18 mouse cellular contexts compared by ENCODE assay signal in the genomic region with DNA sequence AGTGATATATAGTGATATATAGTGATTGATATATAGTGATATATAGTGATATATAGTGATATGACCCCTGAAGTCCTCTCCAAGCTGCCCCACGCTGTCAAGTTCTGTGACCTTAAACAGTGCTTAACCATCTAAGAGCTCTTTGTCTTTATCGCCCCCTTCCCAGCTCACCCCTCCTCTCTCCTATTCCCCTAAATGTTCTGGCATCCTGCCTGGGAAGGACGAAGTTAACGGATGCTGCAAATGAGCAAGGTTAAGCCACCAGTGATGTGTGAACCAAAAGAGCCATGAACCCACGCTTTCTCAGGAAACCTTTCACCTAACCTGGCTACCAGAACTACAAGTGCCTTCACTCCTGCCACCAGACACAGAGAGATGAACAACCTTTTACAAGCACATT.
DNase-seq lines count a peak whose midpoint lies in the region; ATAC-seq and TF ChIP-seq lines count a peak whose summit lies in the region.
"Had no signal": no experiment of that assay in that cellular context is flagged by ENCODE, and none has a peak within 500 bp of the region (broad histone marks: within the 10 kb centered on the region; RNA-seq: fewer than 3 reads in every experiment).

No protein-coding gene starts in this region.

- no peak overlapping the region for H3K4me3 ChIP-seq in lung, postnatal 0 days (ENCODE audit: low read depth, low read length)
- H3K4me3 ChIP-seq: embryonic facial prominence, embryonic 10.5 days; embryonic facial prominence, embryonic 12.5 days; forebrain, embryonic 15.5 days had no signal

- no peaks in the 10 kb centered on the region for H3K4me1 ChIP-seq in lung, postnatal 0 days (ENCODE audit: insufficient read depth, low read depth, low read length)
- H3K4me1 ChIP-seq: forebrain, embryonic 15.5 days had no signal

- no peak for TF ChIP-seq CTCF in lung, postnatal 0 days (IDR thresholded peaks at IDR 0.05)

- no peaks in the 10 kb centered on the region for H3K36me3 ChIP-seq in lung, postnatal 0 days (ENCODE audit: insufficient read depth, low read length)
- H3K36me3 ChIP-seq: embryonic facial prominence, embryonic 10.5 days; embryonic facial prominence, embryonic 12.5 days; forebrain, embryonic 15.5 days had no signal

- ATAC-seq in lung, postnatal 0 days, result no peak
- ATAC-seq: forebrain, embryonic 15.5 days; forebrain, postnatal 0 days had no signal

- 51% methylated on average over 5 of the region's 5 CpGs for WGBS in lung, postnatal 0 days

- no peaks in the 10 kb centered on the region for H3K9me3 ChIP-seq in lung, postnatal 0 days (ENCODE audit: low read length)
- H3K9me3 ChIP-seq: embryonic facial prominence, embryonic 10.5 days; embryonic facial prominence, embryonic 12.5 days; forebrain, embryonic 15.5 days had no signal

- no peak for TF ChIP-seq EP300 in lung, postnatal 0 days (IDR thresholded peaks at IDR 0.05)

- DNase-seq in heart, adult 11 months, result peak; percentile 64
- no peak for DNase-seq in heart, postnatal 14 days
- DNase-seq in lung, postnatal 10 days, result peak; percentile 11
- no peak for DNase-seq in lung, postnatal 0 days (ENCODE audit: low spot score)
- peak; percentile 22 for DNase-seq in retina, postnatal 1 day
- DNase-seq in retina, embryonic 14.5 days (ENCODE audit: low spot score), result no peak
- DNase-seq in gastrocnemius, adult 18-20 months (ENCODE audit: low spot score), result no peak
- DNase-seq: adrenal gland, adult 2 months; adrenal gland, postnatal 10 days; adrenal gland, postnatal 25 days; cerebellum, adult 11-12 months; cerebellum, adult 2 months; cerebellum, adult 9-10 months; cerebellum, postnatal 25 days; forebrain, postnatal 0 days had no signal

- no peak overlapping the region for H3K4me2 ChIP-seq in lung, postnatal 0 days (replicated peaks; ENCODE audit: low read depth, low read length)
- H3K4me2 ChIP-seq: embryonic facial prominence, embryonic 12.5 days; forebrain, embryonic 15.5 days had no signal

- no peaks in the 10 kb centered on the region for H3K27me3 ChIP-seq in lung, postnatal 0 days (replicated peaks; ENCODE audit: insufficient read depth, low read length)
- H3K27me3 ChIP-seq: embryonic facial prominence, embryonic 12.5 days; forebrain, embryonic 15.5 days had no signal

- H3K9ac ChIP-seq in lung, postnatal 0 days (replicated peaks; ENCODE audit: low read depth), result no peak overlapping the region
- H3K9ac ChIP-seq: embryonic facial prominence, embryonic 12.5 days; forebrain, embryonic 15.5 days; forebrain, postnatal 0 days had no signal

- H3K27ac ChIP-seq in lung, postnatal 0 days (ENCODE audit: low read length), result no peak overlapping the region
- H3K27ac ChIP-seq: embryonic facial prominence, embryonic 10.5 days; embryonic facial prominence, embryonic 12.5 days; forebrain, embryonic 15.5 days had no signal

- intact Hi-C loops in heart, postnatal 14 days (cut with DNase I), result no loop called here

Comparison
In these comparisons a context has a peak if more than half of its experiments do, and no peak if none do; other contexts are left out.
1. DNase-seq: peak in heart, adult 11 months (single experiment), lung, postnatal 10 days (single experiment) and retina, postnatal 1 day (single experiment); none in heart, postnatal 14 days (0 of 2), lung, postnatal 0 days (single experiment), retina, embryonic 14.5 days (single experiment) and gastrocnemius, adult 18-20 months (single experiment).